12 mouse cellular contexts compared by ENCODE assay signal in the genomic region with DNA sequence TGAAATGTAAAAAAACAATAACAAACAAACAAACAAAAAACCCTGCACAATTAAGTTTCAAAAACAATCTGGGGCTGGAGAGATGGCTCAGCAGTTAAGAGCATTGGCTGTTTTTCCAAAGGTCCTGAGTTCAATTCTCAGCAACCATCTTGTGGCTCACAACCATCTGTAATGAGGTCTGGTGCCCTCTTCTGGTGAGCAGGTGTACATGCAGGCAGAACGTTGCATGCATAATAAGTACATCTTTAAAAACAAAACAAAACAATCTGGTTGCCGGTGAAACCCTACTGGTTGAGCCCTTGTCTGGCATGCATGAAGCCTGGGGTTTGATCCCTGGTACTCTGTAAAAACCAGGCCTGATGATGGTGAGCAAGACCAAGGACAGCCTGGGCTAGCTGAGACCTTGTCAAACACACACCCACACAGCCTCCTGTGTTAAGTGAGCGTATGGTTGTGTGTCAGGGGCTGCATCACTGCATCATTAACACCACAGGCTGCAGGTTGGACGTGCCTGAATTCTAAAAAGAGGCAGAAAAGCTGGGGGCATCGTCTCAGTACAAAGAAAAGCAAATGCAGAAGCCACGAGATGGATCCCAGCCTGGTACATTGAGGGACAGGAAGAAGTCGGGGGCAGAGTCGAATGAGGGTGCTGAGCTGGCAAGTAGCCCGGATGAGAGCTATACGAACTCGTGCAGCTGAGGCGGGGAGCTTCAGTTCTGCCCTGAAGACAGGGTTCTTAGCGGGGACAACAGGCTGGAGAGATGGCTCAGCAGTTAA. TPM values are rescaled to one million over a fixed set of nuclear protein-coding genes. Genes with fewer than 3 reads are reported as not detected.
DNase-seq lines count a peak whose midpoint lies in the region; ATAC-seq and TF ChIP-seq lines count a peak whose summit lies in the region.
"Had no signal": no experiment of that assay in that cellular context is flagged by ENCODE, and none has a peak within 500 bp of the region (broad histone marks: within the 10 kb centered on the region; RNA-seq: fewer than 3 reads in every experiment).

No protein-coding gene starts in this region.

- no peak overlapping the region for H3K27ac ChIP-seq in hindbrain, embryonic 11.5 days (ENCODE audit: low read depth, low read length)
- no peak overlapping the region for H3K27ac ChIP-seq in hindbrain, embryonic 12.5 days
- H3K27ac ChIP-seq in midbrain, postnatal 0 days (ENCODE audit: low read depth, low read length): no peak overlapping the region
- no peak overlapping the region for H3K27ac ChIP-seq in midbrain, embryonic 13.5 days
- no peak overlapping the region for H3K27ac ChIP-seq in stomach, postnatal 0 days (replicated peaks)
- no peak overlapping the region for H3K27ac ChIP-seq in kidney, embryonic 16.5 days (ENCODE audit: low read length)
- H3K27ac ChIP-seq: limb, embryonic 10.5 days; midbrain, embryonic 12.5 days had no signal

- no peak for TF ChIP-seq POLR2A in brain, embryonic 14.5 days (IDR thresholded peaks at IDR 0.05; ENCODE audit: borderline replicate concordance, extremely low read depth, insufficient read depth, insufficient read length, poor library complexity, severe bottlenecking)

- H3K4me3 ChIP-seq in hindbrain, embryonic 11.5 days (ENCODE audit: low read depth, low read length): no peak overlapping the region
- no peak overlapping the region for H3K4me3 ChIP-seq in hindbrain, embryonic 12.5 days
- H3K4me3 ChIP-seq in midbrain, postnatal 0 days (ENCODE audit: low read depth, low read length): no peak overlapping the region
- no peak overlapping the region for H3K4me3 ChIP-seq in midbrain, embryonic 13.5 days (replicated peaks)
- H3K4me3 ChIP-seq in stomach, postnatal 0 days (ENCODE audit: low read depth, low read length): no peak overlapping the region
- H3K4me3 ChIP-seq in kidney, embryonic 16.5 days (ENCODE audit: low read length): no peak overlapping the region
- H3K4me3 ChIP-seq: limb, embryonic 10.5 days; midbrain, embryonic 12.5 days had no signal

- no peak overlapping the region for H3K9ac ChIP-seq in hindbrain, embryonic 11.5 days (ENCODE audit: low read depth, low read length)
- H3K9ac ChIP-seq in hindbrain, embryonic 12.5 days: no peak overlapping the region
- H3K9ac ChIP-seq in midbrain, postnatal 0 days (replicated peaks; ENCODE audit: low read length, poor library complexity, severe bottlenecking): no peak overlapping the region
- no peak overlapping the region for H3K9ac ChIP-seq in midbrain, embryonic 13.5 days (replicated peaks)
- H3K9ac ChIP-seq in stomach, postnatal 0 days (ENCODE audit: low read length): no peak overlapping the region
- H3K9ac ChIP-seq in kidney, embryonic 16.5 days (replicated peaks; ENCODE audit: low read length): no peak overlapping the region
- H3K9ac ChIP-seq: midbrain, embryonic 12.5 days had no signal

- H3K36me3 ChIP-seq in hindbrain, embryonic 11.5 days (ENCODE audit: control insufficient read depth, insufficient read depth, low read length): 0 out of 2 replicates have a peak, but pooled peaks cover 2% of the 10 kb centered on the region
- peaks cover 70% of the 10 kb centered on the region for H3K36me3 ChIP-seq in hindbrain, embryonic 12.5 days
- H3K36me3 ChIP-seq in midbrain, postnatal 0 days (ENCODE audit: insufficient read depth, low read length): peaks cover 68% of the 10 kb centered on the region
- peaks cover 60% of the 10 kb centered on the region for H3K36me3 ChIP-seq in midbrain, embryonic 13.5 days
- H3K36me3 ChIP-seq in stomach, postnatal 0 days (ENCODE audit: control insufficient read depth, insufficient read depth, low read length): peaks cover 39% of the 10 kb centered on the region
- H3K36me3 ChIP-seq in kidney, embryonic 16.5 days (ENCODE audit: insufficient read depth, low read length): peaks cover 68% of the 10 kb centered on the region

- peak; percentile 68 for TF ChIP-seq CTCF in midbrain, postnatal 0 days (IDR thresholded peaks at IDR 0.05)
- peak; percentile 46; the same call in 1 of the 2 replicates for TF ChIP-seq CTCF in brain, embryonic 14.5 days (IDR thresholded peaks at IDR 0.05; ENCODE audit: borderline replicate concordance, extremely low read depth, insufficient read depth, insufficient read length)
- TF ChIP-seq CTCF in stomach, postnatal 0 days (IDR thresholded peaks at IDR 0.05; ENCODE audit: low read depth): peak; percentile 69

- no peak for TF ChIP-seq EP300 in stomach, postnatal 0 days (optimal IDR thresholded peaks at IDR 0.05)

- no peaks in the 10 kb centered on the region for H3K4me1 ChIP-seq in hindbrain, embryonic 11.5 days (replicated peaks; ENCODE audit: control insufficient read depth, insufficient read depth, low read length)
- H3K4me1 ChIP-seq in hindbrain, embryonic 12.5 days: no peaks in the 10 kb centered on the region
- no peaks in the 10 kb centered on the region for H3K4me1 ChIP-seq in midbrain, postnatal 0 days (ENCODE audit: insufficient read depth, low read length)
- H3K4me1 ChIP-seq in midbrain, embryonic 13.5 days (replicated peaks): no peaks in the 10 kb centered on the region
- H3K4me1 ChIP-seq in stomach, postnatal 0 days (replicated peaks; ENCODE audit: control insufficient read depth, insufficient read depth): no peaks in the 10 kb centered on the region
- H3K4me1 ChIP-seq in kidney, embryonic 16.5 days (ENCODE audit: insufficient read depth, low read length): no peaks in the 10 kb centered on the region
- H3K4me1 ChIP-seq: limb, embryonic 10.5 days; midbrain, embryonic 12.5 days had no signal

- no peaks in the 10 kb centered on the region for H3K27me3 ChIP-seq in hindbrain, embryonic 11.5 days (ENCODE audit: control insufficient read depth, insufficient read depth, low read length)
- no peaks in the 10 kb centered on the region for H3K27me3 ChIP-seq in hindbrain, embryonic 12.5 days
- no peaks in the 10 kb centered on the region for H3K27me3 ChIP-seq in midbrain, postnatal 0 days (ENCODE audit: insufficient read depth, low read length)
- H3K27me3 ChIP-seq in midbrain, embryonic 13.5 days: no peaks in the 10 kb centered on the region
- no peaks in the 10 kb centered on the region for H3K27me3 ChIP-seq in stomach, postnatal 0 days (ENCODE audit: control insufficient read depth, insufficient read depth, low read length)
- H3K27me3 ChIP-seq in kidney, embryonic 16.5 days (ENCODE audit: insufficient read depth, low read length): no peaks in the 10 kb centered on the region
- H3K27me3 ChIP-seq: midbrain, embryonic 12.5 days had no signal

- WGBS in hindbrain, embryonic 11.5 days: 92% methylated on average over 13 of the region's 13 CpGs
- 88% methylated on average over 13 of the region's 13 CpGs for WGBS in hindbrain, embryonic 12.5 days
- 85% methylated on average over 13 of the region's 13 CpGs for WGBS in midbrain, postnatal 0 days
- 87% methylated on average over 13 of the region's 13 CpGs for WGBS in midbrain, embryonic 13.5 days
- WGBS in stomach, postnatal 0 days: 74% methylated on average over 13 of the region's 13 CpGs
- WGBS in kidney, embryonic 16.5 days: 79% methylated on average over 13 of the region's 13 CpGs

- no peak overlapping the region for H3K4me2 ChIP-seq in hindbrain, embryonic 11.5 days (replicated peaks; ENCODE audit: low read depth, low read length)
- H3K4me2 ChIP-seq in hindbrain, embryonic 12.5 days (replicated peaks): no peak overlapping the region
- no peak overlapping the region for H3K4me2 ChIP-seq in midbrain, postnatal 0 days (ENCODE audit: low read depth, low read length, poor library complexity, severe bottlenecking)
- no peak overlapping the region for H3K4me2 ChIP-seq in midbrain, embryonic 13.5 days (replicated peaks)
- no peak overlapping the region for H3K4me2 ChIP-seq in stomach, postnatal 0 days (replicated peaks; ENCODE audit: low read depth)
- no peak overlapping the region for H3K4me2 ChIP-seq in kidney, embryonic 16.5 days (replicated peaks; ENCODE audit: low read depth, low read length)
- H3K4me2 ChIP-seq: midbrain, embryonic 12.5 days had no signal

- peak; percentile 17 for DNase-seq in hindbrain, embryonic 11.5 days (ENCODE audit: low spot score)
- no peak for DNase-seq in midbrain, postnatal 0 days (ENCODE audit: low spot score)
- no peak for DNase-seq in brain, embryonic 14.5 days (ENCODE audit: low read depth)
- DNase-seq in stomach, postnatal 0 days (ENCODE audit: low spot score): no peak
- DNase-seq in testis, postnatal 14 days (ENCODE audit: low spot score): no peak
- DNase-seq: cerebellum, adult 11 months; thymus, adult 18-20 months had no signal

- no peaks in the 10 kb centered on the region for H3K9me3 ChIP-seq in hindbrain, embryonic 11.5 days (ENCODE audit: control insufficient read depth, low read length)
- H3K9me3 ChIP-seq in hindbrain, embryonic 12.5 days (replicated peaks): 0 out of 2 replicates have a peak, but pooled peaks cover 3% of the 10 kb centered on the region
- H3K9me3 ChIP-seq in midbrain, postnatal 0 days (ENCODE audit: low read length): peaks cover 4% of the 10 kb centered on the region; the same call in 1 of the 2 replicates
- no peaks in the 10 kb centered on the region for H3K9me3 ChIP-seq in midbrain, embryonic 13.5 days
- H3K9me3 ChIP-seq in stomach, postnatal 0 days (ENCODE audit: control insufficient read depth, low read length): no peaks in the 10 kb centered on the region
- peaks cover 6% of the 10 kb centered on the region for H3K9me3 ChIP-seq in kidney, embryonic 16.5 days (ENCODE audit: low read length)

- ATAC-seq in hindbrain, embryonic 11.5 days (ENCODE audit: low FRiP score): no peak
- no peak for ATAC-seq in hindbrain, embryonic 12.5 days (ENCODE audit: low FRiP score)
- ATAC-seq in midbrain, postnatal 0 days (ENCODE audit: low FRiP score): no peak
- no peak for ATAC-seq in midbrain, embryonic 13.5 days
- no peak for ATAC-seq in stomach, postnatal 0 days (ENCODE audit: low FRiP score, low TSS enrichment)
- no peak for ATAC-seq in kidney, embryonic 16.5 days (ENCODE audit: low FRiP score, low TSS enrichment)

RNA-seq across cellular contexts. Expression of gene Eif4g3, which starts 32.7 kb away (rescaled TPM):
- polyA plus RNA-seq in hindbrain, embryonic 11.5 days (2014; fragmentation: Nextera tagmentation; extraction: Ambion mirVana): 46.4 and 56.9 TPM in 2 replicates
- 61.6 and 61.7 TPM in 2 replicates for polyA plus RNA-seq in hindbrain, embryonic 12.5 days (2016; fragmentation: Nextera tagmentation; extraction: Ambion mirVana)
- 70.0 and 92.2 TPM in 2 replicates for total RNA-seq in midbrain, postnatal 0 days (2014; rRNA removed)
- polyA plus RNA-seq in midbrain, postnatal 0 days (2015; fragmentation: Nextera tagmentation; extraction: Ambion mirVana): 36.0 and 42.4 TPM in 2 replicates
- polyA plus RNA-seq in midbrain, embryonic 13.5 days (2015; fragmentation: Nextera tagmentation; extraction: Ambion mirVana): 50.1 and 55.5 TPM in 2 replicates
- 130 and 149 TPM in 2 replicates for polyA plus RNA-seq in brain, embryonic 14.5 days (2012; rRNA removed)
- polyA plus RNA-seq in stomach, postnatal 0 days (2015; fragmentation: Nextera tagmentation; extraction: Ambion mirVana): 11.4 and 11.9 TPM in 2 replicates
- 32.9 and 39.3 TPM in 2 replicates for polyA plus RNA-seq in kidney, embryonic 16.5 days (2015; fragmentation: Nextera tagmentation; extraction: Ambion mirVana)
